Mouse (Mus musculus) midbrain, embryonic 10.5 days (tissue): ENCODE measurements around the gene S100a7a. TPM values are rescaled to one million over a fixed set of nuclear protein-coding genes. Genes with fewer than 3 reads are reported as not detected.

Experiments
- DNase-seq: peaks from one replicate; pipeline ENCODE4 v3.0.0-alpha.2; 2017; ENCODE audit warnings: low spot score
- H3K27ac ChIP-seq: fragments of 300-500 bp; sonication (generic); replicated peaks from 2 replicates; pipeline ENCODE4 v1.5.1; 2016; ENCODE audit warnings: mild to moderate bottlenecking
- H3K27me3 ChIP-seq: fragments of 300-500 bp; sonication (generic); 2 replicates; pipeline ENCODE4 v1.6.1; 2016; ENCODE audit warnings: low read depth, mild to moderate bottlenecking; ENCODE audit not compliant: poor library complexity, severe bottlenecking
- H3K36me3 ChIP-seq: fragments of 300-500 bp; sonication (generic); 2 replicates; pipeline ENCODE4 v1.6.1; 2016; ENCODE audit warnings: mild to moderate bottlenecking, moderate library complexity
- H3K4me1 ChIP-seq: fragments of 300-500 bp; sonication (generic); 2 replicates; pipeline ENCODE4 v1.6.1; 2016
- H3K4me3 ChIP-seq: fragments of 300-500 bp; sonication (generic); 2 replicates; pipeline ENCODE4 v1.5.1; 2016; ENCODE audit warnings: mild to moderate bottlenecking, moderate library complexity
- H3K9me3 ChIP-seq: fragments of 300-500 bp; sonication (generic); replicated peaks from 2 replicates; pipeline ENCODE4 v1.6.1; 2016; ENCODE audit warnings: mild to moderate bottlenecking
- WGBS: fragments of 180-500 bp; shearing (Covaris S2); methylation state at CpG from one replicate; pipeline ENCODE4 v1.1.7; 2016; 5-methylcytosine and 5-hydroxymethylcytosine counted together
- polyA plus RNA-seq: library from polyadenylated mRNA; unstranded; fragments of >200 nt; fragmentation: Nextera tagmentation; extraction: Ambion mirVana; gene quantifications from 2 replicates; pipeline ENCODE4 v1.2.1, GENCODE M21; 2016

The S100a7a gene
- polyA plus RNA-seq = 0.15 TPM in 1 of 2 replicates, not detected in the other

DNA sequence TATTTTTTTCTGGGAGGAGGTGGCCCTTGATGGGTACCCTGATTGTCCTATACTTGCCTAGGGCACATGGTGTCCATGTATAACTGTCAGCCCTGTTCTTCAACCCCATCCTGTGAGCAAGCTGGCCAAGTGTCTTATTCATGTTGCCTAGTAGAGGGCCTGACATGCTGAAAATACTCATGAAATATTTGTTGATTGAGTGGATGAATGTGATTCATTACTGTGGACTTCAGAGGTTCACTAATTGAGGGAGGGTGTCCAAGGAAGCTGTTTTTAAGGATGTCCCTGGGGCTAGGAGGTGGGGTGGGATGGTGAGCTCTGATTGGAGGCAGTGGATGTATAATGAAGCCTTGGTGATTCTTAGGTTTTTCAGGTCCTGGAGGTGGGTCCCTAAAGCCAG, at the start of gene S100a7a:
S100a7a (plus strand) TSS at position 301 of the 400 bp plus-strand sequence.
- Histone ChIP-seq H3K9me3 (no peaks in the 10 kb centered on the region), H3K27ac (no peak within 1 kb of the TSS), H3K4me3 (no peak within 1 kb of the TSS), H3K36me3 (no peaks in the 10 kb centered on the region), H3K4me1 (no peaks in the 10 kb centered on the region), H3K27me3 (no peaks in the 10 kb centered on the region)
- DNase-seq = no peak

DNA sequence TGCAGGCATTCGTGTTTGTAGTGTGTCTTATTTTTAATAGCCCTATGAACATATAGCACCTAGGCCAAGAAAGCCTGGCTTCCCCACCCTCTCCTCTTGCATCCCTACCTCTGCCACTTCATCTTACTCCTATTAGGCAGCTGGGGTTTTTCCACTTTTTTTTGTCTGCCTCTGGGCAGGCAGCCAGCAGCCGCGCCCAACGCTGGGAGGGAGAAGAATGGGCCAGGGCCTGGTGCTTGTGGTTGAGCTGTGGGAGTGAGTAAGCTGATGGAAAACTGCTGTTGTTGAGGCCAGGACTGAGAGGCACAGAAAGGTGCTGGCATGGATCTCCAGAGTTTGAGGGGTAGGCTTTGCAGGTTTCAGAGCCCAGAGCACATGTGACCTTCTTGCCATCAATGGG, 49.4 kb upstream of the S100a7a start:
- no peak for DNase-seq

DNA sequence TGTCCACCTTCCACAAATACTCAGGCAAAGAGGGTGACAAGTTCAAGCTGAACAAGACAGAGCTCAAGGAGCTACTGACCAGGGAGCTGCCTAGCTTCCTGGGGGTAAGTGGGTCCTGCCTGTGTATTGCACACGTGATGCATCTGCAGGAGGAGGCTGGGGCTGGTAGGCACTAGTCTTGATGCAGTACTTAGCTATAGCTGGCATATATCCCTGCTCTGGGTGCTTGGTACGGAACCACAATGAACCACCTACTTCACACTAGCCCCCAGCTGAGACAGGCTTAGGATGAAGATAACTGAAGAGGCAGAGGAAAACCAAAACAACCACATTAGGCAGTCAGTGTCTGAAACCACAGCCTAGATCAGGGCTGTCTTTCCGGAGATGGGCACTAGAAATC, 48.8 kb upstream of the S100a7a start:
- Histone ChIP-seq H3K4me1 (no peaks in the 10 kb centered on the region), H3K36me3 (no peaks in the 10 kb centered on the region), H3K27ac (no peak overlapping the region), H3K9me3 (no peaks in the 10 kb centered on the region), H3K4me3 (no peak overlapping the region), H3K27me3 (no peaks in the 10 kb centered on the region)
- WGBS = 86% methylated on average over 3 of the region's 3 CpGs
- DNase-seq = no peak

More for the DNA sequence above, 49.4 kb upstream of the S100a7a start:
- no peak overlapping the region for H3K4me3 ChIP-seq
- H3K9me3 ChIP-seq = no peaks in the 10 kb centered on the region
- H3K36me3 ChIP-seq = no peaks in the 10 kb centered on the region
- H3K4me1 ChIP-seq = no peaks in the 10 kb centered on the region
- 92% methylated on average over 4 of the region's 4 CpGs for WGBS
- no peaks in the 10 kb centered on the region for H3K27me3 ChIP-seq
- H3K27ac ChIP-seq = no peak overlapping the region

DNA sequence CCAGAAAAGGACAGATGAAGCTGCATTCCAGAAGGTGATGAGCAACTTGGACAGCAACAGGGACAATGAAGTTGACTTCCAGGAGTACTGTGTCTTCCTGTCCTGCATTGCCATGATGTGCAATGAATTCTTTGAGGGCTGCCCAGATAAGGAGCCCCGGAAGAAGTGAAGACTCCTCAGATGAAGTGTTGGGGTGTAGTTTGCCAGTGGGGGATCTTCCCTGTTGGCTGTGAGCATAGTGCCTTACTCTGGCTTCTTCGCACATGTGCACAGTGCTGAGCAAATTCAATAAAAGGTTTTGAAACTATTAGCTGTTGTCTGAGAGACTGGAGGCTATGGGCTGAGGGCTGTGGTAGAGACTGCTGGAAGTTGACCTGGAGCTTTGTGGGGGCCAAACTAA, 48.1 kb upstream of the S100a7a start:
- H3K9me3 ChIP-seq = no peaks in the 10 kb centered on the region
- no peaks in the 10 kb centered on the region for H3K36me3 ChIP-seq
- 85% methylated on average over 2 of the region's 2 CpGs for WGBS
- H3K4me1 ChIP-seq = no peaks in the 10 kb centered on the region
- H3K27me3 ChIP-seq = no peaks in the 10 kb centered on the region
- no peak overlapping the region for H3K27ac ChIP-seq
- no peak overlapping the region for H3K4me3 ChIP-seq
- DNase-seq = no peak

DNA sequence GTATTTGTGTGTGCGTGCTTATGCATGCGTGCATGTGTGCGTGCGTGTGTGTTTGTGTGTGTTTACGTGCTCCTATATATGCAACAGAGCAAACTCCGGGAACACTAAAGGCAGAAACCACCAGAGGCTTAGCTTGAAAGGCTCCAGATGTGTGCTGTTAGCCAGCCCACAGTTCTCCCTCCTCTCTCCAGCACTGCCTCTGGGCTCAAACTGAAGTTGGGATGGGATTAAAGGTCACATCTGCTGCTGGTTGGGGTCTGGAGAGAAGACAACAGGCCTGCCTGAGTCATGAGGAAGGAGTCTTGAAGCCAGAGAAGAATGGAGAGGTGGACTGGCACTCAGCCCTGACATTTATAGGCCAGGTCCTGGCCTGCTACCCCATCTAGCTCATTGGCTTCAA, 47.6 kb upstream of the S100a7a start:
- Histone ChIP-seq H3K9me3 (no peaks in the 10 kb centered on the region), H3K4me1 (no peaks in the 10 kb centered on the region), H3K27me3 (no peaks in the 10 kb centered on the region), H3K4me3 (no peak overlapping the region), H3K27ac (no peak overlapping the region), H3K36me3 (no peaks in the 10 kb centered on the region)
- peak; percentile 29 for DNase-seq
- 88% methylated on average over 6 of the region's 6 CpGs for WGBS

DNA sequence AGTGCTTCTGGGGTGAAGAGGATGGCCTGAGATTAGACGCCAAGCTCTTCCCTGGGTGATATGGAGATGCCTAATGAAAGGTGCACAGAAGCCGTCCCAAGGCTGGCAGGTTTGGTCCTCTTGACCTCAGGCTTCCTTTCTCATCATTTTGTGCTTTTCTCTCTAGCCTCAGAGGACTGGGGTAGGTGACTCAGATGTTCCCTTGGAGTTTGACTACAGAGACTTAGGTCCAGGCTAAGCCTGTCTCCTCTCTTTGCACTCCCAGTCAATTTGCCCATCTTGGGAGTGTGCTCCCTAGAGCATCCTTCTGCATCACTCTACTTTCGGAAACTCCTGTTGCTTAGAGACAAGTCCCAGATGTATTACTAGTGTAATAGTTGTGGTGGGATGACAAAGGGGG, 46.5 kb upstream of the S100a7a start:
- DNase-seq = no peak
- Histone ChIP-seq H3K27ac (no peak overlapping the region), H3K36me3 (no peaks in the 10 kb centered on the region), H3K4me1 (no peaks in the 10 kb centered on the region), H3K27me3 (no peaks in the 10 kb centered on the region), H3K9me3 (no peaks in the 10 kb centered on the region), H3K4me3 (no peak overlapping the region)
- WGBS = 85% methylated on average over 3 of the region's 3 CpGs

DNA sequence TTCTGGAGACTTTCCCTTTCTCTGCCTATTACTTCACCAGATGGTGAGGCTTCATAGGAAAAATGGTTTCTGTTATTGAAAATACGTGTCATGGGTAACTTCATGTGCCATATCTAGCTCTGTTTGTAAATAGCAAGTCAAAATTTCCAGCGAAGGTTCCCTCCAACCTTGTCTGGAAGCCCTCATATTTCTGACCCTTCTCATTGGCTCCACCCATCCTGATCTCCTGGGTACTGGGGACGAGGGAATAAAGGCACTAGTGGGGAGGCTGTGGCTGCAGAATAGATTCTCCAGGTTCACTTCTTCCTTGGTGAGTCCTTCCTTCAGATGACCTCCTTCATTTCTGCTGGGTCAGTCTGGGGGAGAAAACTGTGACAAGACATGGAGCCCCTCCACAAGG, 45.6 kb upstream of the S100a7a start, which contains the start of gene S100a5:
S100a5 (plus strand) TSS at position 301 of the 400 bp plus-strand sequence.
- H3K27ac ChIP-seq = no peak within 1 kb of the TSS
- peaks cover 4% of the 10 kb centered on the region for H3K27me3 ChIP-seq
- no peaks in the 10 kb centered on the region for H3K9me3 ChIP-seq
- H3K4me3 ChIP-seq = no peak within 1 kb of the TSS
- 59% methylated on average over 3 of the region's 3 CpGs for WGBS
- H3K36me3 ChIP-seq = no peaks in the 10 kb centered on the region
- H3K4me1 ChIP-seq = peaks cover 8% of the 10 kb centered on the region
- no peak for DNase-seq

DNA sequence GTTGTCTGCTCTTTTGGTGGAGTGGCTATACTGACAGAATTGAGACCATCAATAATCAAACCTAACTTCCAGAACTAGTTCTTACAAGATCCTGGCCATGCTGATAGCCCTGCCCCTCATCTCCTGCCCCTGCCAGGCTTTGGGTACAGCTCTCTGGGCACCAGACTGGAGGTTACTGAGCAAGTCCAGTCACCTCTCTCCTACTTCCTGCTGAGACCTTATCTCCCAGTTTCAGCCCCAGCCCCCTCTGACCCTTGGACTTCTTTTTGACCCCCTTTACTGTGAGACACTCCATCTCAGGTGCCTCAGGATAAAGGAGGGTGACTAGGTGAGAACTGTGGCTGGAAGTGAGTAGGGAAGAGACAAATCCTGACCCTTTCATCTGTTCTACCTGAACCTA, 44.7 kb upstream of the S100a7a start:
- H3K27ac ChIP-seq = no peak overlapping the region
- no peaks in the 10 kb centered on the region for H3K9me3 ChIP-seq
- no peaks in the 10 kb centered on the region for H3K36me3 ChIP-seq
- H3K4me1 ChIP-seq = peaks cover 13% of the 10 kb centered on the region
- H3K27me3 ChIP-seq = peaks cover 13% of the 10 kb centered on the region
- no peak for DNase-seq
- H3K4me3 ChIP-seq = no peak overlapping the region

DNA sequence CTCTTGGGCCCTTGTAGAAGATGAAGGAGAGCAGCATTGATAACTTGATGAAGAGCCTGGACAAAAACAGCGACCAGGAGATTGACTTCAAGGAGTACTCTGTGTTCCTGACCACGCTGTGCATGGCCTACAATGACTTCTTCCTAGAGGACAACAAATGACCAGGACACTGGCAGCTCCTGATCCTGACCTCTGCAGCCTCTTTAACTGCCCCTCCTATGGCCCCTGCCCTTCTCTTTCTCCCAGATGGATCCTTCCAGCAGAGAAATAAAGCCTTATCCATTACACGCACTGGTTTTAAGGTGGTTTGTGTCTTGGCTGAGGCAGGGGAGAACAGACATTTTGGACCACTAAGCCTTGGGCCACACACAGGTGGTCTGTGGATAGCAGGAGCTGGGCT, 42.3 kb upstream of the S100a7a start:
- Histone ChIP-seq H3K36me3 (no peaks in the 10 kb centered on the region), H3K27ac (no peak overlapping the region), H3K4me1 (peaks cover 13% of the 10 kb centered on the region), H3K9me3 (no peaks in the 10 kb centered on the region), H3K4me3 (no peak overlapping the region), H3K27me3 (peaks cover 14% of the 10 kb centered on the region)
- WGBS = 86% methylated on average over 3 of the region's 3 CpGs
- DNase-seq = no peak

DNA sequence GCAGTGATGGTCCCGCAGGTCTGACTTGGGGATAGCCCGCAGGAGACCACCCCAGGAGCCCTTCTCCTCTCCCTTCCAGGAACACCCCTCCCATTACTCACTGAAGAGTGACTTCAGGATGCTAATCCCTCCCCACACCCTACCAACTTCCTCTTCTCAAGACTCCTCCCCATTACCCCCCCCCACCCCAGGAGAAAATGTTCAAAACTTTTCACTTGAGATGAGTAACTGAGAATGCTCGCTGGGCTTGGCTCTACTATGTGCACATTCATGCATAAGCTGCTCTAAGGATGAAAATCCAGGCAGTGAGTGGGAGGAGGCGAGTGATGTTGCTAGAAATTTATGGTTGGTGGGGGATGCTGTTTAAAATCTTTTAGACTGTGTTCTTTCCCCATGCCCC, 41.8 kb upstream of the S100a7a start:
- H3K4me3 ChIP-seq = no peak overlapping the region
- no peak for DNase-seq
- 67% methylated on average over 4 of the region's 4 CpGs for WGBS
- H3K9me3 ChIP-seq = no peaks in the 10 kb centered on the region
- no peaks in the 10 kb centered on the region for H3K36me3 ChIP-seq
- H3K27me3 ChIP-seq = peaks cover 14% of the 10 kb centered on the region
- H3K27ac ChIP-seq = no peak overlapping the region
- peaks cover 13% of the 10 kb centered on the region for H3K4me1 ChIP-seq

DNA sequence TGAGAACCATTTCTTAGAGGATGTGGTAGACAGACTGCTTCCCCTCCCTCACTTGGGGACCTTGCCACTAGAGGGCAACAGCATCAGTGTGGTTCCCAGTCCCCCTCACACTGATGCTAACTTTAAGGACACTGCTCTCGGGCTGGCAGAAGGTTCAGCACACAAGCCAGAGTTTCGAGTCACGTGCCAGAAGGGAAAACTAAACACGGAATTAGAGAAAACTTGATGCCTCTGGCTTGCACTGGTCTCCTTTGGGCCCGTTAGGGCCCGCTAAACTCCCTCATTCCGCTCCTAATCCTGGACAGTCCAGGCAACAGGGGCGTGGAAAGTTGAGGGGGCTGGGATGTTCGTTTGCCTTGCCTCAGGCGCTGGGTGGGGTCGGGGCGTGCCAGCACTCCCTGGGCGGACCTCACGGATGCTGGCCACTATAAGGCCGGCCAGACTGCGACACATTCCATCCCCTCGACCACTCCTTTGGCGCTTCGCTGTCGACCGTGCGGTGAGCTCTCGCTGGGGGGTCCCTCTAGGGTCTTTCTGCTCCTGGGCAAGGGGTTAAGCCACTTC, 41.0 kb upstream of the S100a7a start, which contains the start of gene S100a6:
S100a6 (plus strand) TSS at position 155 of the 564 bp plus-strand sequence.
- Histone ChIP-seq H3K36me3 (no peaks in the 10 kb centered on the region), H3K27ac (peak within 1 kb of the TSS; percentile 64), H3K9me3 (no peaks in the 10 kb centered on the region), H3K4me3 (peak within 1 kb of the TSS; percentile 57), H3K4me1 (peaks cover 13% of the 10 kb centered on the region), H3K27me3 (peaks cover 14% of the 10 kb centered on the region)
- peak; percentile 72 for DNase-seq
- under 1% methylated on average over 23 of the region's 23 CpGs for WGBS

DNA sequence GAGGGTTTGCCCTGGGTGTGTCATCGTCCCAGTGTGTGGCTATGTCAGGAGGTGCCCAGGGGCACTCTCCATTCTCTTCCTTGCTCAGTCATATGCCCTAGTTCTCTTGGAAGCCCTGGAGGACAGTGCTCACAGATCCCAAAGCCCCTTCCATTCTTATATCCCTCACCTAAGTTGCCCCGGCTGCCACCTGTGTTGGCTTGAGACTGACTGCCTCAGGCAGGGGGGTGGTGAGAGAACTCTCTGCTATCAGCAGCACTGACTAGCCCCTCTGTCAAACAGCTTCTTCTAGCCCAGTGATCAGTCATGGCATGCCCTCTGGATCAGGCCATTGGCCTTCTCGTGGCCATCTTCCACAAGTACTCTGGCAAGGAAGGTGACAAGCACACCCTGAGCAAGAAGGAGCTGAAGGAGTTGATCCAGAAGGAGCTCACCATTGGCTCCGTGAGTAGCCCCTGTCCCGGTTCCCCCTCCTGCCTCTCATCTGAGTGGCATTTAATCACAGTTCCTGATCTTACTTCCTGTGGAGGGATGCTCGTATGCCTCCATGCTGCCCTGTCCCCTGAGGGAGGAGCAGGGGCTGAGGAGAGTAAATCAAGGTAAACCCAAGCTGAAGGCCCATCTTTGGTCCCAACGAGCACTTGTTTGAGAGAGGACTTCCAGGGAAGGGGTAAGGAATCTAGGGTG, 40.2 kb upstream of the S100a7a start:
- Histone ChIP-seq H3K9me3 (no peaks in the 10 kb centered on the region), H3K27me3 (peaks cover 14% of the 10 kb centered on the region), H3K27ac (peak overlapping the region; percentile 64; the same call in 1 of the 2 replicates), H3K36me3 (no peaks in the 10 kb centered on the region), H3K4me1 (peaks cover 13% of the 10 kb centered on the region), H3K4me3 (peak overlapping the region; percentile 57)
- DNase-seq = no peak
- 68% methylated on average over 7 of the region's 7 CpGs for WGBS

DNA sequence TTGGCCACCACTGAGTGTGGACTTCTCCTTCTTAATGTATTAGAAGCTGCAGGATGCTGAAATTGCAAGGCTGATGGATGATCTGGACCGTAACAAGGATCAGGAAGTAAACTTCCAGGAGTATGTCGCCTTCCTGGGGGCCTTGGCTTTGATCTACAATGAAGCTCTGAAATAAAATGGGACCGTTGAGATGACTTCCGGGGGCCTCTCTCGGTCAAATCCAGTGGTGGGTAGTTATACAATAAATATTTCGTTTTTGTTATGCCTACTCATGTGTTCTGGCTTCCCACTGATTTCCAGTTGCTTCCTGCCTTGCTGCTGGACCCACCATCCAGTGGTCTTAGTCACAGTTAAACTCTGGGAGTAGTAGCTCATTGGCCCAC, 39.7 kb upstream of the S100a7a start:
- 95% methylated on average over 6 of the region's 6 CpGs for WGBS
- no peak overlapping the region for H3K4me3 ChIP-seq

More for the DNA sequence above, 39.7 kb upstream of the S100a7a start:
- Histone ChIP-seq H3K27me3 (peaks cover 14% of the 10 kb centered on the region), H3K4me1 (peaks cover 13% of the 10 kb centered on the region), H3K27ac (no peak overlapping the region), H3K9me3 (no peaks in the 10 kb centered on the region), H3K36me3 (no peaks in the 10 kb centered on the region)
- DNase-seq = no peak
